Mouse (Mus musculus) olfactory bulb, adult 2 months (tissue): ENCODE results near the gene Abcc4.

Experiments used
- CTCF ChIP-seq: fragments of 200-500 bp; IDR thresholded peaks from 2 replicates; pipeline ENCODE4 v1.5.1; 2012; ENCODE audit warnings: low read depth, mild to moderate bottlenecking, low read length, moderate library complexity; ENCODE audit not compliant: insufficient read depth
- POLR2A ChIP-seq: fragments of 200-500 bp; IDR thresholded peaks from 2 replicates; pipeline ENCODE4 v1.6.1; 2012; ENCODE audit warnings: mild to moderate bottlenecking, low read depth, low read length, moderate library complexity; ENCODE audit not compliant: insufficient read depth

DNA sequence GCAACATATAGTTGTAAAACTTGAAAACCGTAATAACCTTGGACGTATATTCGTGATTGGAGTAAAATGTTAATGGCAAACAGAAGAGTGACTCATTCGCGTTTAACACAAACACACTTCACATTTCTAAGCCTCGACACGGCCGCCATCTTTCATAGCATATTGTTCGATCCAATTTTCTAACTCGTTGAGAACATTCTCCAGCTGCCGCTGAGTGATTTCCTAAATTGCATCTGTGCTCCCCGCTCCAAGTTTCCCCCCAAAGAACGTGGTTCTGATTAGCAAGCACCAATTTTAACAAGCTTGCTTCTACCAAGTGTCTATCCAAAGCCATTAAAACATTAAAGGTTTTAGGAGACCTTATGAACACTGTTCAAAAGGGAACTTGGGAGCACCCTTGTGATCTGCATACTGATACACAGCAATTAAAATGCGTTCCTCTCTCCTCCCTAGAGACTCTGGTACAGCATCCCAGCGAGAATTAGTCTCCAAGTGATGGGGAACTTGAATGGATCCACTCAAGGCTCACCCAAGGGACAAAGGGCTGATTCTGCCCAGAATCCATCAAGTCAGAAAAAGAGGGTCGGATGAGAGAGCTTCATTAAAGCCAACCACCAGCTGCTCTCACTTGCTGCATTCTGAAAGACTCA lies 97.1 kb downstream of the Abcc4 start:
- no peak for TF ChIP-seq CTCF
- TF ChIP-seq POLR2A: no peak
